Mouse (Mus musculus): ENCODE results near the gene Slc9a5. TPM values are rescaled to one million over a fixed set of nuclear protein-coding genes. Genes with fewer than 3 reads are reported as not detected.
A peak's percentile ranks its signal among the peaks of the same experiment; 100 is the strongest.

Gene Slc9a5
- total and polyA plus RNA-seq, 3 experiments: 0.49 to 0.99 (median 0.68) TPM

- peak within 1 kb of the TSS; percentile 63; the same call in 1 of the 2 replicates for H3K4me3 ChIP-seq (ENCODE audit: low read depth, low read length)
- H3K4me1 ChIP-seq (ENCODE audit: insufficient read depth, low read depth, low read length): peaks cover 55% of the 10 kb centered on the region
- DNase-seq (ENCODE audit: low spot score): no peak
- H3K9me3 ChIP-seq (replicated peaks): no peaks in the 10 kb centered on the region; the same call in 1 of the 2 replicates
- peak; percentile 89; the same call in 1 of the 2 replicates for TF ChIP-seq POLR2AphosphoS5 (IDR thresholded peaks at IDR 0.05; ENCODE audit: insufficient replicate concordance, low read depth, low read length)
- TF ChIP-seq TAL1 (conservative IDR thresholded peaks at IDR 0.05; ENCODE audit: low read depth, low read length): no peak
- H3K36me3 ChIP-seq (replicated peaks): peaks cover 99% of the 10 kb centered on the region
- H3K27me3 ChIP-seq (ENCODE audit: insufficient read depth, low read length): no peaks in the 10 kb centered on the region
- ATAC-seq (ENCODE audit: extremely low read depth, insufficient number of reproducible peaks, low FRiP score, poor library complexity, severe bottlenecking): no peak; the same call in 1 of the 2 replicates
Measured at GRCm38 (mm10) chr8:105305211-105306145, 43.2 kb upstream of the Slc9a5 start, which contains the start of gene Elmo3. Gene Elmo3 (plus strand): TSS chr8:105305601.

GRCm38 (mm10) chr8:105306146-105306691 lies 42.4 kb upstream of the Slc9a5 start:
- ATAC-seq (ENCODE audit: extremely low read depth, insufficient number of reproducible peaks, low FRiP score, poor library complexity, severe bottlenecking) (no peak), DNase-seq (ENCODE audit: low spot score) (no peak)
- H3K9me3 ChIP-seq (replicated peaks): no peaks in the 10 kb centered on the region; the same call in 1 of the 2 replicates
- no peak overlapping the region for H3K4me3 ChIP-seq (ENCODE audit: low read depth, low read length)
- H3K36me3 ChIP-seq (replicated peaks): peaks cover 97% of the 10 kb centered on the region
- H3K4me1 ChIP-seq (ENCODE audit: insufficient read depth, low read depth, low read length): peaks cover 50% of the 10 kb centered on the region
- no peaks in the 10 kb centered on the region for H3K27me3 ChIP-seq (ENCODE audit: insufficient read depth, low read length)
- TF ChIP-seq POLR2AphosphoS5 (IDR thresholded peaks at IDR 0.05; ENCODE audit: insufficient replicate concordance, low read depth, low read length): no peak
- no peak for TF ChIP-seq TAL1 (conservative IDR thresholded peaks at IDR 0.05; ENCODE audit: low read depth, low read length)
- TF ChIP-seq GATA1 (IDR thresholded peaks at IDR 0.05; ENCODE audit: borderline replicate concordance, low read length): no peak
- no peak for TF ChIP-seq GATA2 (IDR thresholded peaks at IDR 0.05; ENCODE audit: borderline replicate concordance, low read depth, low read length)
- no peak for TF ChIP-seq CTCF (IDR thresholded peaks at IDR 0.05; ENCODE audit: low read depth, low read length)

- no peaks in the 10 kb centered on the region; the same call in 1 of the 2 replicates for H3K9me3 ChIP-seq (replicated peaks)
- H3K27me3 ChIP-seq (ENCODE audit: insufficient read depth, low read length): no peaks in the 10 kb centered on the region
- H3K36me3 ChIP-seq (replicated peaks): peaks cover 98% of the 10 kb centered on the region
- ATAC-seq (ENCODE audit: extremely low read depth, insufficient number of reproducible peaks, low FRiP score, poor library complexity, severe bottlenecking): no peak
- no peak overlapping the region for H3K4me3 ChIP-seq (ENCODE audit: low read depth, low read length)
- DNase-seq (ENCODE audit: low spot score): no peak
- H3K4me1 ChIP-seq (ENCODE audit: insufficient read depth, low read depth, low read length): peaks cover 49% of the 10 kb centered on the region
- TF ChIP-seq GATA2 (IDR thresholded peaks at IDR 0.05; ENCODE audit: borderline replicate concordance, low read depth, low read length) (no peak), POLR2AphosphoS5 (IDR thresholded peaks at IDR 0.05; ENCODE audit: insufficient replicate concordance, low read depth, low read length) (no peak), TAL1 (conservative IDR thresholded peaks at IDR 0.05; ENCODE audit: low read depth, low read length) (no peak), CTCF (IDR thresholded peaks at IDR 0.05; ENCODE audit: low read depth, low read length) (no peak), GATA1 (IDR thresholded peaks at IDR 0.05; ENCODE audit: borderline replicate concordance, low read length) (no peak)
Measured at GRCm38 (mm10) chr8:105307670-105308069, 41.0 kb upstream of the Slc9a5 start.

GRCm38 (mm10) chr8:105308428-105308827 lies 40.2 kb upstream of the Slc9a5 start:
- Histone ChIP-seq H3K4me1 (ENCODE audit: insufficient read depth, low read depth, low read length) (peaks cover 46% of the 10 kb centered on the region), H3K36me3 (replicated peaks) (peaks cover 98% of the 10 kb centered on the region), H3K27me3 (ENCODE audit: insufficient read depth, low read length) (no peaks in the 10 kb centered on the region), H3K9me3 (replicated peaks) (no peaks in the 10 kb centered on the region), H3K4me3 (ENCODE audit: low read depth, low read length) (no peak overlapping the region)
- no peak for TF ChIP-seq POLR2AphosphoS5 (IDR thresholded peaks at IDR 0.05; ENCODE audit: insufficient replicate concordance, low read depth, low read length)
- no peak for TF ChIP-seq GATA2 (IDR thresholded peaks at IDR 0.05; ENCODE audit: borderline replicate concordance, low read depth, low read length)
- TF ChIP-seq GATA1 (IDR thresholded peaks at IDR 0.05; ENCODE audit: borderline replicate concordance, low read length): no peak
- no peak for TF ChIP-seq CTCF (IDR thresholded peaks at IDR 0.05; ENCODE audit: low read depth, low read length)
- TF ChIP-seq TAL1 (conservative IDR thresholded peaks at IDR 0.05; ENCODE audit: low read depth, low read length): no peak
- DNase-seq (ENCODE audit: low spot score) (no peak), ATAC-seq (ENCODE audit: extremely low read depth, insufficient number of reproducible peaks, low FRiP score, poor library complexity, severe bottlenecking) (no peak)

GRCm38 (mm10) chr8:105309142-105309847 lies 39.3 kb upstream of the Slc9a5 start:
- peaks cover 98% of the 10 kb centered on the region for H3K36me3 ChIP-seq (replicated peaks)
- TF ChIP-seq TAL1 (conservative IDR thresholded peaks at IDR 0.05; ENCODE audit: low read depth, low read length) (no peak), POLR2AphosphoS5 (IDR thresholded peaks at IDR 0.05; ENCODE audit: insufficient replicate concordance, low read depth, low read length) (no peak), GATA1 (IDR thresholded peaks at IDR 0.05; ENCODE audit: borderline replicate concordance, low read length) (no peak), GATA2 (IDR thresholded peaks at IDR 0.05; ENCODE audit: borderline replicate concordance, low read depth, low read length) (no peak), CTCF (IDR thresholded peaks at IDR 0.05; ENCODE audit: low read depth, low read length) (no peak)

More at GRCm38 (mm10) chr8:105309142-105309847, 39.3 kb upstream of the Slc9a5 start:
- Histone ChIP-seq H3K27me3 (ENCODE audit: insufficient read depth, low read length) (no peaks in the 10 kb centered on the region), H3K4me1 (ENCODE audit: insufficient read depth, low read depth, low read length) (peaks cover 37% of the 10 kb centered on the region), H3K9me3 (replicated peaks) (no peaks in the 10 kb centered on the region), H3K4me3 (ENCODE audit: low read depth, low read length) (no peak overlapping the region)
- DNase-seq (ENCODE audit: low spot score): no peak
- ATAC-seq (ENCODE audit: extremely low read depth, insufficient number of reproducible peaks, low FRiP score, poor library complexity, severe bottlenecking): no peak

All from G1E (cell line).